Comparison of ENCODE assay signal across 8 mouse cellular contexts in the genomic region with DNA sequence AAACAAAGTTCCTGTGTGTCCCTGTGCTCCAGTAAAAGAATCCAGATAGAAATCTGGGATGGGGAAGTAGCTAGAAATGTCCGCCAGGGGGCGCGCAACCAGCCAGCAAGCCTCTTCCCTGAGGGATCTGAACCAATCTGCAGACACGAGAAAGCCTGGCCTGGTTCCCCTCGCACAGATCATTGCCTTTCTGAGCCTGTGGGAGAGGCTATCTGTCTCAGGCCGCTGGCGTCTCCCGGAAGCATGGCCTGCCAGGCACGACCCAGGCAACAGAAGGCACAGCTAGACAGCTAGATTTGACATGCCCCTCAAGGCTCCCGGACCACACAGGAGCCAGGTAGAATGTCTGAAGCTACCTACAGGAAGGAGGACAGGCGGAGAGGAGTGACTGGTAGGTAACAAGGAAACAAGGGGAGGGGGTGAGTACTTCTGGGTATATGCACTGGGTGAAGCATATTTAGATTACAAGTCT. TPM values are rescaled to one million over a fixed set of nuclear protein-coding genes. Genes with fewer than 3 reads are reported as not detected.
DNase-seq lines count a peak whose midpoint lies in the region; ATAC-seq and TF ChIP-seq lines count a peak whose summit lies in the region.

A gene (plus strand): TSS at position 130 of the 472 bp plus-strand sequence.

- in situ Hi-C loops in Patski (cut with MboI; ENCODE audit: low pct_unique_long_range_greater_than_20kb) = loop anchor here (5.0 kb wide), 1 partner anchor 160 kb away; no protein-coding TSS in a partner anchor

- no peaks in the 10 kb centered on the region for H3K9me3 ChIP-seq in hindbrain, embryonic 12.5 days (replicated peaks)
- no peaks in the 10 kb centered on the region for H3K9me3 ChIP-seq in lung, postnatal 0 days (ENCODE audit: low read length)

- DNase-seq in Patski (ENCODE audit: low read depth, low spot score) = no peak
- DNase-seq in cerebellum, postnatal 10 days = peak; percentile 96 to 97
- peak; percentile 71 to 75 for DNase-seq in frontal cortex, postnatal 25 days (ENCODE audit: low spot score in 2 of 2)
- peak; percentile 89 to 91 for DNase-seq in layer of hippocampus, postnatal 10 days (ENCODE audit: low spot score in 2 of 2)
- DNase-seq in lung, postnatal 0 days (ENCODE audit: low spot score) = peak; percentile 88
- DNase-seq in retina, adult 2 months (ENCODE audit: low read depth, low spot score) = peak; percentile 47
- peak; percentile 87 for DNase-seq in thymus, postnatal 4 days

- POLR2A ChIA-PET in Patski (lab: Charles Lee) = interaction anchor here (1.0 kb wide), 1 partner anchor 13 kb away, joined by 4 read pairs; no protein-coding TSS in a partner anchor

- 15% methylated on average over 11 of the region's 11 CpGs for WGBS in hindbrain, embryonic 12.5 days
- 9% methylated on average over 11 of the region's 11 CpGs for WGBS in lung, postnatal 0 days

- no peak for TF ChIP-seq EP300 in lung, postnatal 0 days (IDR thresholded peaks at IDR 0.05)

- H3K4me2 ChIP-seq in hindbrain, embryonic 12.5 days (replicated peaks) = peak within 1 kb of the TSS; percentile 31
- H3K4me2 ChIP-seq in lung, postnatal 0 days (replicated peaks; ENCODE audit: low read depth, low read length) = no peak within 1 kb of the TSS; the same call in 1 of the 2 replicates

- TF ChIP-seq CTCF in Patski (IDR thresholded peaks at IDR 0.05) = peak; percentile 95
- TF ChIP-seq CTCF in lung, postnatal 0 days (IDR thresholded peaks at IDR 0.05) = peak; percentile 89

- H3K27ac ChIP-seq in hindbrain, embryonic 12.5 days = peak within 1 kb of the TSS; percentile 52; the same call in 1 of the 2 replicates
- no peak within 1 kb of the TSS for H3K27ac ChIP-seq in lung, postnatal 0 days (ENCODE audit: low read length)

- no peaks in the 10 kb centered on the region for H3K36me3 ChIP-seq in hindbrain, embryonic 12.5 days
- no peaks in the 10 kb centered on the region for H3K36me3 ChIP-seq in lung, postnatal 0 days (ENCODE audit: insufficient read depth, low read length)

- CTCF ChIA-PET in Patski (lab: Charles Lee) = interaction anchor here (1.1 to 3.1 kb wide), 4 partner anchors 11 to 159 kb away, joined by 3 to 16 read pairs (median 4); no protein-coding TSS in a partner anchor

- ATAC-seq in Patski = peak; percentile 69
- peak; percentile 78 for ATAC-seq in hindbrain, embryonic 12.5 days (ENCODE audit: low FRiP score)
- ATAC-seq in lung, postnatal 0 days = peak; percentile 86

- H3K9ac ChIP-seq in hindbrain, embryonic 12.5 days = no peak within 1 kb of the TSS
- H3K9ac ChIP-seq in lung, postnatal 0 days (replicated peaks; ENCODE audit: low read depth) = no peak within 1 kb of the TSS

- no peaks in the 10 kb centered on the region for H3K27me3 ChIP-seq in Patski
- peaks cover 8% of the 10 kb centered on the region for H3K27me3 ChIP-seq in hindbrain, embryonic 12.5 days
- no peaks in the 10 kb centered on the region for H3K27me3 ChIP-seq in lung, postnatal 0 days (replicated peaks; ENCODE audit: insufficient read depth, low read length)

- H3K4me1 ChIP-seq in hindbrain, embryonic 12.5 days = no peaks in the 10 kb centered on the region; the same call in 1 of the 2 replicates
- no peaks in the 10 kb centered on the region for H3K4me1 ChIP-seq in lung, postnatal 0 days (ENCODE audit: insufficient read depth, low read depth, low read length)

- no peak within 1 kb of the TSS for H3K4me3 ChIP-seq in hindbrain, embryonic 12.5 days
- H3K4me3 ChIP-seq in lung, postnatal 0 days (ENCODE audit: low read depth, low read length) = no peak within 1 kb of the TSS

RNA-seq across cellular contexts. Expression of the gene that starts here (rescaled TPM):
- polyA plus RNA-seq in Patski (2021) = 59.5 TPM
- 132 and 139 TPM in 2 replicates for polyA plus RNA-seq in hindbrain, embryonic 12.5 days (2016; fragmentation: Nextera tagmentation; extraction: Ambion mirVana)
- 100 to 1,000 TPM in 1 of 2 experiments, 10 to 100 TPM in 1; 87.0 to 112 TPM for total RNA-seq in layer of hippocampus, postnatal 10 days (2021)
- polyA plus RNA-seq in lung, postnatal 0 days (2015; fragmentation: Nextera tagmentation; extraction: Ambion mirVana) = 78.6 and 87.2 TPM in 2 replicates
